Mouse (Mus musculus): Measurements from ENCODE around the gene Gnb3. TPM values are rescaled to one million over a fixed set of nuclear protein-coding genes. Genes with fewer than 3 reads are reported as not detected.

Gnb3 gene
- polyA plus RNA-seq, 1 experiment from 2014 or later: 0.46 TPM

DNA sequence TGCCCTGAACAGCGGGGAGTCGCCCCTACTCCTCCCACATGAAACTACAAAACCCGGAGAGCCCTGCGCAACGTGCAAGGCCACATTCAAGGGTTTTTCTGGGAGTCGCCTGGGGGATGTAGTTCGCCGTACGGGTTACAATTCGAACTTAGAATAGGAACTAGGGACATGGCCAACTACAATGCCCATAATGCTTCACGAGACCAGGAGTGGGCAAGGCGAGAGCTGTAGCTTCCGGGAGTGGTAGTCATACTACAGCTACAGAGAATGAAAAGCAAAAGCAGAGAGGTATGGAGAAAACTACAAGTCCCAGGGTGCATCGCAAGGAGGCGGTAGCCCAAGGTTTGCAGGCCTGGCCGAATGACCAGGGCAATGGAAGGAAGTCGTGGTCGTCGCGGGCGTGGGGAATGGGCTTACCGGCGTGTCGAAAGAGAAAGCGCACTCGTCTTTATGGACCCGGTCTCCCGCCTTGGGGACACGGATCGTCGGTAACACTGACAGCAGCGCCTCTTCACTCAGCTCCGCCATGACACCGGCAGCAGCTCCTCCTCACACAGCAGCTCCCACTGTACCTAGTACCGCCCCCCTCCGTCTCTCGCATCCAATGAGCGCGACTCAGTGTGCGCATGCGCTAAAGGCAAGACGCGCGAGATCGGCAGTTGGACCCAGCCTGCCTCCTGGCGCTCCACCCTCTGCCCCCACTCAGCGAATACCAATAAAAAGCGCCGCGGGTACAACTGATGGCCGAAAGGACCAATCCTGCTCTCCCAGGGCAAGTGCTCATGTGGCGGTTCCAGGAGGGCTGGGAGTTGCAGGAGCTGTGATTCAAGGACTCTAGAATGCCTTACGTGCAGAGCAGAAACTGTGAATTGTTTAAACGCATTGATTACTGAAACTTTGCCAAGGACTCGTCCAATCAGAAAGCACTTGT is 10.9 kb downstream of the Gnb3 start, which contains the start of the genes Usp5 and Cdca3:
Usp5 (minus strand) TSS at position 617 of the 931 bp plus-strand sequence.
Cdca3 (plus strand) TSS at position 680 of the 931 bp plus-strand sequence.
- under 1% methylated on average over 55 of the region's 55 CpGs for WGBS
- H3K4me2 ChIP-seq: peak within 1 kb of the TSS; percentile 83
- H3K9ac ChIP-seq: peak within 1 kb of the TSS; percentile 84
- peak within 1 kb of the TSS; percentile 56 for H3K4me3 ChIP-seq
- ATAC-seq: peak; percentile 95
- H3K36me3 ChIP-seq (ENCODE audit: poor library complexity, severe bottlenecking): peaks cover 52% of the 10 kb centered on the region
- H3K27me3 ChIP-seq: no peaks in the 10 kb centered on the region
- H3K4me1 ChIP-seq: peaks cover 51% of the 10 kb centered on the region
- H3K27ac ChIP-seq: peak within 1 kb of the TSS; percentile 89
- no peaks in the 10 kb centered on the region for H3K9me3 ChIP-seq (replicated peaks)

DNA sequence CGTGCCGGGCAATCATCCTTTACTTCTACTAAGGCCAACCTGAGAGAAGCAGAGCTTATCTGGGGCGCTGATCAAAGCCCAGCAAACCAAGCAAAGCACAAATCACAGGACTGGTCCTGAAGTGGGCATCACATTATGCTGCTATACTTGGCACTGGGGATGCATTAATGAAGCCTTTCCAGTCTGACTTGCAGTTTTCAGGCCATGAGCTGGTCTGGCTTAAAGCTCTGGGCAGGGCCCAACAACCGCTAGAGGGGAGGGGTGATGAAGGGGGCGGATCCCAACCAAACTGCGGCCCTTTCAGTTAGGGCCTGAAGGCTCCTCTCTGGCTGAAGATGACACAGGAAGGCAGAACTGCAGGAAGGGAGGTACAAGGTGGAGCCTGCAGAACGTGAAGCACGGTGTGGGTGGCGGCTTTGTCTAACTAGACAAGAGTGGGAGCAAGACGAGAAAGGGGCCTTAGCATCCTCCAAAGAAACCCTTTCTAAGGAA is 11.9 kb downstream of the Gnb3 start:
- Histone ChIP-seq H3K27ac (peak overlapping the region; percentile 33), H3K4me2 (peak overlapping the region; percentile 83), H3K36me3 (ENCODE audit: poor library complexity, severe bottlenecking) (peaks cover 55% of the 10 kb centered on the region), H3K9me3 (replicated peaks) (no peaks in the 10 kb centered on the region), H3K27me3 (no peaks in the 10 kb centered on the region), H3K4me3 (peak overlapping the region; percentile 56), H3K9ac (peak overlapping the region; percentile 69), H3K4me1 (peaks cover 45% of the 10 kb centered on the region)
- 26% methylated on average over 10 of the region's 10 CpGs for WGBS
- no peak for ATAC-seq

DNA sequence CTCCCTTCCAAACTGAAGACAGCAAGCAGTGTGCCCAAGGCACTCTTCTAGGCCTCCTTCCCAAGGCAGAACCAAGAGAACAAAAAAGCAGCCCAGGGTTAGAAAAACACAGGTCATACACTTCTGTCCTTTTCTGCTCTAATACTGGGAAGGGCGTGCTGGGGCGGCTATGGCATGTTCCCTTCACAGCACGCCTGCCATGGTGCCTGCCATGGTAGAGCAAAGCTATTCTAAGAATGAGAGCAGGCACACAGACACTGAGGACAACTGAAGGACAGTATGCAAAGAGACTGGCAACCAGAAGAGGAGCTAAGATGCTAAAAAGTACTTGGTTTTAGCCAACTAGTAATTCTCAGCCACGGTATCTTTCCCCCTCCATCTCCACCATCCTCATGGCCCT is 18.0 kb downstream of the Gnb3 start:
- WGBS: 96% methylated on average over 4 of the region's 4 CpGs
- Histone ChIP-seq H3K4me3 (no peak overlapping the region), H3K9ac (no peak overlapping the region), H3K4me2 (no peak overlapping the region), H3K36me3 (ENCODE audit: poor library complexity, severe bottlenecking) (peaks cover 96% of the 10 kb centered on the region), H3K27ac (no peak overlapping the region), H3K9me3 (replicated peaks) (no peaks in the 10 kb centered on the region), H3K27me3 (no peaks in the 10 kb centered on the region), H3K4me1 (peaks cover 3% of the 10 kb centered on the region; the same call in 1 of the 2 replicates)
- ATAC-seq: no peak

DNA sequence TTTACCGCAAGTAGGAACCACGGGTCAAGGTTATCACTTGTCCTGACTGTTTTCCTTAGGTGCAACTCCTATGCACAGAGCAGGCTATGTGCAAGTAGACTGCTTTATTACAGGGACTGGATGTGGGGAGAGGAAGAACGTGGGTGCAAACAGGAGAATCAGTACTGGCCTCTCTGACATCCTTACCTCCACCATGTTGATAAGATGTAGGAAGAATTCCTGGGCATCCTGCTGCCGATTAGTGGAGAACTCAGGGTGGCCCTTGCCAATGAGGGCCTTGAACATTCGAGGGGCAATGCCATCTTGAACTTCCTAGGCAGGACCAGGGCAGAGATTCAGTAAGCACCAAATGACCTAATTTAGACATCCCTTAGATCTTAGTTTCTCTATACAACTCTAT is 19.2 kb downstream of the Gnb3 start:
- ATAC-seq: no peak
- Histone ChIP-seq H3K9me3 (replicated peaks) (no peaks in the 10 kb centered on the region), H3K4me2 (no peak overlapping the region), H3K4me1 (no peaks in the 10 kb centered on the region), H3K9ac (no peak overlapping the region), H3K27me3 (no peaks in the 10 kb centered on the region), H3K4me3 (no peak overlapping the region), H3K36me3 (ENCODE audit: poor library complexity, severe bottlenecking) (peaks cover 100% of the 10 kb centered on the region), H3K27ac (no peak overlapping the region)
- 95% methylated on average over 5 of the region's 5 CpGs for WGBS

DNA sequence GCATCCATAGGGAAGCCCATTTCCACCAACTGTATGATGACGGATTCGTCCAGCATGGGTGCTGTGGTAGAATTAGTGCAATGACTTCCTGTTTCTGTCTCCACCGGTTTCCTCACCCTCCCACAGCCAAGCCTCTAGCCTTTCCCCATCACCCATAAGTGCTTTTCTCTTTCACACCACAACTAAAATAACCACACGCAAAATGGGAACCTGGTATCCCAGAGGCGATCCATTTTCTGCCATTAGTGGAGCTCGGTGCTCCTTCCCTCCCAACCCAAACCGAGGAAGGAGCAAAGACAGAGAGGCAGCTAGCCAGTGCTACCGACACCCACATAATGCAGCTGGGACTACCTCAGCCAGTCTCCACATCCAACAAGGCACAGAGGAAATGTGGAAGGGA is 22.1 kb downstream of the Gnb3 start:
- no peak overlapping the region for H3K9ac ChIP-seq
- H3K4me1 ChIP-seq: peaks cover 18% of the 10 kb centered on the region
- H3K4me3 ChIP-seq: no peak overlapping the region
- H3K9me3 ChIP-seq (replicated peaks): no peaks in the 10 kb centered on the region
- H3K27ac ChIP-seq: no peak overlapping the region
- no peaks in the 10 kb centered on the region for H3K27me3 ChIP-seq
- H3K4me2 ChIP-seq: no peak overlapping the region
- peaks cover 81% of the 10 kb centered on the region for H3K36me3 ChIP-seq (ENCODE audit: poor library complexity, severe bottlenecking)
- no peak for ATAC-seq
- 92% methylated on average over 8 of the region's 8 CpGs for WGBS

DNA sequence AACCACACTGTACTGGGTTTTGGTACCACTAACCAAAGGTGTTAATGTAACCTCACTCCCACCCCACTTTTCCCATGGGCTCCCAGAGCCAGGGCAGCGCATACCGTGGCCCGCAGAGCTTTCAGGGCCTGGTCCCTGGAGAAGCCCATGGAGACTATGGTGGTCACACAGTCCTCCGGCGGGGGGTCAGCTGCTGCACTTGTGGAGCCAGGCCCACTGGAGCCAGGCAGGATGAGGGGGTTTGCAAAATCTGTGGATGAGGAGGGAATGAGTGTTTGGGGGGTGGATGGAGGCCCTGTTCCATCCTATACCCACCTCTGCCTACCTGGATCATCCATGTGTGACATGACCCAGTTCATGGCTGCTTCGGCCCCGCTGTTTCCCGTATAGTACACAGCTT is 22.5 kb downstream of the Gnb3 start:
- Histone ChIP-seq H3K36me3 (ENCODE audit: poor library complexity, severe bottlenecking) (peaks cover 78% of the 10 kb centered on the region), H3K9me3 (replicated peaks) (no peaks in the 10 kb centered on the region), H3K27me3 (no peaks in the 10 kb centered on the region), H3K9ac (no peak overlapping the region), H3K27ac (no peak overlapping the region), H3K4me1 (peaks cover 22% of the 10 kb centered on the region), H3K4me3 (no peak overlapping the region), H3K4me2 (no peak overlapping the region)
- ATAC-seq: no peak
- WGBS: 98% methylated on average over 8 of the region's 8 CpGs

DNA sequence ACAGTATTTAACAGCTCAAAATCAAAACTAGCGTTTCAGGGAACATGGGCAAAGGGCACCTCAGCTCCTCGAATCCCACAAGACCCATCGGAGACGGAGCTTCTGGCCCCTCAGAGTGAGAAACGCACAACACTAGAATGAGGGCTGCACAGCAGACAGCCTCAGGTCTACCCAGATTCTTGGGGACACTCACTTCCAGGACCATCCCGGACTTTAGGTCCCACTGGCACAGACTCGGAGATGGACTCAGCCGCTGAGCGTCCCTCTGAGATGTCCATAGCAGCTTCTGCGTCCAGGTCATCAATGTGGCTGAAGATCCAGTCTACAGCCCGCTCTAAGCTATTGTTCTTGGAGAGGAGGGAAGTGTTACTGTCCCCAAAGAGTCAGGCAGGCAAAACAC is 22.9 kb downstream of the Gnb3 start:
- Histone ChIP-seq H3K4me2 (no peak overlapping the region), H3K27me3 (no peaks in the 10 kb centered on the region), H3K4me3 (no peak overlapping the region), H3K9me3 (replicated peaks) (no peaks in the 10 kb centered on the region), H3K4me1 (peaks cover 27% of the 10 kb centered on the region), H3K27ac (no peak overlapping the region), H3K9ac (no peak overlapping the region), H3K36me3 (ENCODE audit: poor library complexity, severe bottlenecking) (peaks cover 78% of the 10 kb centered on the region)
- ATAC-seq: no peak
- WGBS: 96% methylated on average over 11 of the region's 11 CpGs

DNA sequence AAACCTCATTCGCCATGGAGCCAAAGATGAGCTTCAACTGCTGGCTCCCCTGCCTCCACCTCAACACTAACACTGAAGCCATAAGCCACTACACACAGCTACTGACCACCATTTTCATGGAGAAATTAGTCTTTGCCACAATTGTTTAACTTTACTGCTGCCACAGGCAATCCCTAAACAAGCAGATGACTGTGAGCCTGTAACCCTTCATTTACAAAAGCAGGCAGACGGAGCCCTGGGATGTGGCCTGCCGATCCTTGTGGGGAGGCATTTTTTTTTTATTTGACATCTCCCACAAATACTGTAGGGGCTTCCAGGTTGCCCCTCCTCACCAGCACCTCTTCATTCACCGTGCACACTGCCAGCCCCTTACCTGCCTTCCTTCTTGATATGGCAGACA is 23.5 kb downstream of the Gnb3 start:
- WGBS: 96% methylated on average over 4 of the region's 4 CpGs
- H3K9me3 ChIP-seq (replicated peaks): no peaks in the 10 kb centered on the region
- no peaks in the 10 kb centered on the region for H3K27me3 ChIP-seq
- peaks cover 29% of the 10 kb centered on the region for H3K4me1 ChIP-seq
- no peak overlapping the region for H3K4me2 ChIP-seq
- no peak overlapping the region for H3K27ac ChIP-seq
- ATAC-seq: no peak
- H3K9ac ChIP-seq: no peak overlapping the region
- H3K36me3 ChIP-seq (ENCODE audit: poor library complexity, severe bottlenecking): peaks cover 78% of the 10 kb centered on the region
- H3K4me3 ChIP-seq: no peak overlapping the region

DNA sequence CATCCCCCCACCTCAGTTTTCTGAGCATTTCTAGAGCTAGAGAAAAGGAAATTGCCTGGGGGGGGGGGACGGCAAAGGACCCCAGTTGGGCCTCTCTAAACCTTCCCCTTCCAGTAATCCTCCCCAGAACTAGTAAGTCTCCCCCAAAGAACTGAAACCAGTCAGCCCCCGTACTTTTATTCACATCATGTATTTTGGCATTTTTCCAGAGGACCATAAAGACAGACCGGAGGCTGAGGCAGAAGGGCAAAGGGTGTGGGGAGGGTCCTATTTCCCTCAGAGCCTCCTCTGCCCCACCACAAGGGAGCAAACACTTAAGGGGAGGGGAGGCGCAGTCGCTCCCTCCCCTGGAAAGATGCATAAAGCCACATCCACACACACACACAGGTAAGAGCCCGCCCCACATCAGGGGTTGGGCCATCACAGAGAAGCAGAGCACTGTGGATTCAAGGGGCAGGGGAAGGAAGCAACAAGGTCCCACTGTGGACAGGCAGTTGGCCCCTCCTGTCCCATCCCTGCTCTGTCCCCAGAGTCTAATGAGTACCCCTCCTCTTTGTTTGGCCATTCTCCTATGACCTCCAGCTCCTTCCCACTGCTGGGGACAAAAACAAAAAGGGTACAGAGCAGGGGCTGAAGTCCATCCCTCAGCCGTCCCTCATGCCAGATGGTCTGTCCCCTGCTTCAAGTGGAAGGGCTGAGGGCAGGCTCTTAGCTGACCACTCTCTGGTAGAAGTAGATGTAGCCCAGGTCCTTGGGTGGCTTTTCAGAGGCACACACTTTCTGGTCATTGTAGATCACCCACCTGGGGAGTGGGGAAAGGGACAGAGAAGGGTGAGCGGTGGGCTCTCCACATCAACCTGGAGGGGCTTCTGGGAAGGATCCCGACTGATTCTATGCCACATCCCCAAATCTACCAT is 25.0 kb downstream of the Gnb3 start:
- H3K4me1 ChIP-seq: peaks cover 34% of the 10 kb centered on the region
- no peaks in the 10 kb centered on the region for H3K27me3 ChIP-seq
- peaks cover 78% of the 10 kb centered on the region for H3K36me3 ChIP-seq (ENCODE audit: poor library complexity, severe bottlenecking)
- ATAC-seq: no peak
- H3K4me3 ChIP-seq: no peak overlapping the region
- peak overlapping the region; percentile 23 for H3K9ac ChIP-seq
- H3K9me3 ChIP-seq (replicated peaks): no peaks in the 10 kb centered on the region
- H3K27ac ChIP-seq: no peak overlapping the region; the same call in 1 of the 2 replicates
- WGBS: 66% methylated on average over 9 of the region's 9 CpGs
- H3K4me2 ChIP-seq: 0 out of 2 replicates have a peak overlapping the region, but pooled peaks have one; percentile 80

DNA sequence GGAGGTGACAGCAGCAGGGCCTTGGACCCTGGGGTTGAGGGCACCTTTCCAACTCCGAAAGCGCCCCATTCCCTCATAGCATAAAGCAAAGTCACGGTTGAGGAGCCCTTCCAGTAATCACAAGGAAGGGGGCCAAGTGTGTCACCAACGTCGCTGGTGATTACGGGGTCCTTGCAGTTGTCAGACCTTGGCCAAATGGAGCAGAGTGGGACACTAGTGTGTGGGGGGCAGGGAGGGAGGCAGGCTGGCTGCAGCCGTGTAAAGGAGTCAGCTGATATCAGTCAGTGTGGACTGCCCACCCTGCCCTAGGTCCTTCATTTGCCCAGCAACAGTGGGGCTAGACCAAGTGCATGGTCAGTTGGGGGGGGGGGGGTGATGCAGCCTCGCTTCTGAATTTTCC is 25.6 kb downstream of the Gnb3 start:
- Histone ChIP-seq H3K36me3 (ENCODE audit: poor library complexity, severe bottlenecking) (peaks cover 72% of the 10 kb centered on the region), H3K27ac (peak overlapping the region; percentile 85), H3K9ac (no peak overlapping the region), H3K4me3 (peak overlapping the region; percentile 64), H3K4me1 (peaks cover 41% of the 10 kb centered on the region), H3K27me3 (no peaks in the 10 kb centered on the region), H3K4me2 (peak overlapping the region; percentile 80), H3K9me3 (replicated peaks) (no peaks in the 10 kb centered on the region)
- WGBS: 46% methylated on average over 8 of the region's 8 CpGs
- ATAC-seq: peak; percentile 22; the same call in 1 of the 2 replicates

DNA sequence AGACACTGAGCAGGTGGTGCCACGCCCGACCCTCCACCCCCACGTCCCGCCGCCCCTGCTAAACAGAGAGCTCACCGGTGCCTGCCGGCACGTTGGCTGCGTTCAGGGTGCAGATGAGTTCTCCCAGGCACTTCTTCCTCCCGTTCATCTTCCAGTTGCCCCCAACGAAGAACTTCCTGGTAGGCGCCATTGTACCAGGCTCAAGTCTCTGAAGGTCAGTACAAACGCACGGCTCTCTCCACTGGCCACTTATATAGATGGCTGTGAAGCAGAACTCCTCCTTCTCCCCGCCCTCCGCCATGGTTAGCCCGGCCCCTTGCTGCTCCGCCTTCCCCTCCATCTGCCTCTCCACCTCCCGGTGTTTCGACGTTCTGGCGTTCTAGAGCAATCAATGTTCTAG is 26.1 kb downstream of the Gnb3 start, which contains the start of gene Tpi1:
Tpi1 (minus strand) TSS at position 364 of the 400 bp plus-strand sequence.
- Histone ChIP-seq H3K4me2 (peak within 1 kb of the TSS; percentile 80), H3K36me3 (ENCODE audit: poor library complexity, severe bottlenecking) (peaks cover 67% of the 10 kb centered on the region), H3K9ac (peak within 1 kb of the TSS; percentile 85), H3K27ac (peak within 1 kb of the TSS; percentile 85), H3K9me3 (replicated peaks) (no peaks in the 10 kb centered on the region), H3K27me3 (no peaks in the 10 kb centered on the region), H3K4me3 (peak within 1 kb of the TSS; percentile 64), H3K4me1 (peaks cover 46% of the 10 kb centered on the region)
- peak; percentile 87 for ATAC-seq
- 1% methylated on average over 22 of the region's 22 CpGs for whole genome bisulfite sequencing
